Mouse (Mus musculus) ES-Bruce4 (cell line): ENCODE results near the gene Umod.

Experiments used
- CTCF ChIP-seq: IDR thresholded peaks from one replicate; pipeline ENCODE4 v1.8.1; 2011; ENCODE audit warnings: low read depth, low read length
- POLR2A ChIP-seq: IDR thresholded peaks from one replicate; pipeline ENCODE4 v1.8.1; 2011; ENCODE audit warnings: low read length; ENCODE audit not compliant: insufficient read depth

DNA sequence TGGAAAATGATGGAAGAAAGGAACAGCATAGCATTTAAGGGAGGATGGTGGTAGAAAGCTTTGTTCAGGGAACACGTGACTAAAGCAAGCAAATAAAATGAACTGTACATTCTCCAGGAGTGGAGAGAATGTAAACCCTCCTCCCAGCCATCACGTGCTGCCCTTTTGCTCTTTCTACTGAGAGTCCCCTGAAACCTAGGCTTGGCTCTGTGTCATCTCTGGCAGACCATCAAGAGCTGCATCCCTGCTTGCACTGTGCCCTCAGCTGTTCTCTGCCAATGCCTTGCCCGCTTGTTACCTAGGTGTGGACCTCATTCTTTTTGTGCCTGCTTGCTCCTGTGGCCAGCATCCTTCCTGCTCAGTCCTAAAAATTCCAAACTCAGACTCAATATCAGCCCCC, 42.7 kb upstream of the Umod start:
- no peak for TF ChIP-seq CTCF
- no peak for TF ChIP-seq POLR2A
